Mouse (Mus musculus): ENCODE measurements around the gene Adh6a.

GRCm38 (mm10) chr3:138291529-138292117 lies 21.5 kb upstream of the Adh6a start:
- TF ChIP-seq POLR2A (IDR thresholded peaks at IDR 0.05; ENCODE audit: control insufficient read depth, low read depth, low read length) (no peak), CTCF (IDR thresholded peaks at IDR 0.05; ENCODE audit: control insufficient read depth, insufficient read depth, insufficient replicate concordance, low read depth, low read length) (no peak)

Measured in testis, adult 2 months (tissue).